Mouse (Mus musculus): ENCODE results near the gene Lrrc42. TPM values are rescaled to one million over a fixed set of nuclear protein-coding genes. Genes with fewer than 3 reads are reported as not detected.

Gene Lrrc42
- polyA plus RNA-seq, 1 experiment from 2014 or later = 90.5 TPM

DNA sequence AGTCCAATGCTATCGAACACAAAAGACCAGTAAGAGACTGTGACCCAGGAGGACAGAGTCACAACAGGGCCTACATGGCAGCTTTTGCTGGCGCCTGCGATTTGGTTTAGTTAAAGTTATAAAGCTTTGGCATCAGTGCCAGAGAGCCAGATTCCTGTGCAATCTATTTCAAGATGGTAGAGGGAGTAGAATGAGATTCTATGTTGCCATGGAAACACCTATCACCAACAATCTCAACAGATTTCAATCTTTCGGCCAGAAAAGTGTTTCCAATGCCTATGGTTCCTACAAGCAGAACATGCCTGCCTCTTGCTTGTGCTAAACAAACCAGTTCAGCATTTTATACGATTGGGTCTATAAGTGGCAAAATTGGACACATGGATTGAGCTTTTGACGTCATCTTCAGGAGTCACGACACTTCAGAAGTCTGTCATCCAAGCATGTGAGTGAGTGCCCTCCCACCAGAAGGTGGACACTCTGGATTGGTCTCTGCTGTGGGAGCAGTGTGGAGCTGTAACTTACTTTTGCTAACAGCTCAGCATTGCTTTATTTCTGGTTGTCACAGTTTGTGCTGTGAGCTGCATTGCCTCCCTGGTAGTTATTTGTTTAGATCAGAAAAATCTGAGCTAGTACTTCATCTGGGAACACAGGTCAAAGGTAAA lies 38.4 kb upstream of the Lrrc42 start:
- Histone ChIP-seq H3K4me3 (ENCODE audit: low read depth, low read length) (no peak overlapping the region), H3K9me3 (ENCODE audit: control insufficient read depth, low read length) (no peaks in the 10 kb centered on the region), H3K27me3 (ENCODE audit: control insufficient read depth, insufficient read depth, low read length) (no peaks in the 10 kb centered on the region), H3K4me1 (replicated peaks; ENCODE audit: control insufficient read depth, insufficient read depth, low read length) (no peaks in the 10 kb centered on the region), H3K27ac (ENCODE audit: low read depth, low read length) (no peak overlapping the region), H3K4me2 (ENCODE audit: low read depth, low read length, severe bottlenecking) (no peak overlapping the region), H3K9ac (ENCODE audit: low read length) (no peak overlapping the region), H3K36me3 (ENCODE audit: control insufficient read depth, insufficient read depth, low read length) (no peaks in the 10 kb centered on the region)
- ATAC-seq (replicated peaks; ENCODE audit: low FRiP score) (no peak), DNase-seq (ENCODE audit: low spot score) (no peak)
- 93% methylated on average over 7 of the region's 7 CpGs for WGBS

DNA sequence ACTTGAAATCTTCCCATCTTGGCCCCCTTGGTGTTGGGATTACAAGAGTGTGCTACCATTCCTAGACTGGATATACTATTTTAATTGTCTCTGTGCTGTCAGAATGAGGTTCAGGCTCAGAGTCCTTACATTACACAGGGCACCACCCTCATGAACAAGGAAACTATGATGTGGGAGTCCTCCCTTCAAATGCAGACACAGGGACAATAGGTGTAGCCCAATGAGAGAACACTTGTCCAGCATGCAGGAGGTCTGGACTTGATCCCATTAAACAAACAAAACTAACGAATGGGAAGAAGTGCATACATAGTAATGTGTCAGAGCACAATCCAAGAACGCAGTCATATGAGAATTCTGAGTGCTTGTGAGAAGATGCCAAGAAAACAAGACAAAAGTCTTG lies 34.2 kb upstream of the Lrrc42 start:
- H3K9ac ChIP-seq (ENCODE audit: low read length) = no peak overlapping the region
- no peak overlapping the region for H3K4me2 ChIP-seq (ENCODE audit: low read depth, low read length, severe bottlenecking)
- no peaks in the 10 kb centered on the region for H3K27me3 ChIP-seq (ENCODE audit: control insufficient read depth, insufficient read depth, low read length)
- no peak for ATAC-seq (replicated peaks; ENCODE audit: low FRiP score)
- no peak overlapping the region for H3K27ac ChIP-seq (ENCODE audit: low read depth, low read length)
- no peaks in the 10 kb centered on the region for H3K9me3 ChIP-seq (ENCODE audit: control insufficient read depth, low read length)
- no peaks in the 10 kb centered on the region for H3K36me3 ChIP-seq (ENCODE audit: control insufficient read depth, insufficient read depth, low read length)
- no peak overlapping the region for H3K4me3 ChIP-seq (ENCODE audit: low read depth, low read length)
- H3K4me1 ChIP-seq (replicated peaks; ENCODE audit: control insufficient read depth, insufficient read depth, low read length) = no peaks in the 10 kb centered on the region
- 79% methylated on average over 2 of the region's 2 CpGs for WGBS
- no peak for DNase-seq (ENCODE audit: low spot score)

DNA sequence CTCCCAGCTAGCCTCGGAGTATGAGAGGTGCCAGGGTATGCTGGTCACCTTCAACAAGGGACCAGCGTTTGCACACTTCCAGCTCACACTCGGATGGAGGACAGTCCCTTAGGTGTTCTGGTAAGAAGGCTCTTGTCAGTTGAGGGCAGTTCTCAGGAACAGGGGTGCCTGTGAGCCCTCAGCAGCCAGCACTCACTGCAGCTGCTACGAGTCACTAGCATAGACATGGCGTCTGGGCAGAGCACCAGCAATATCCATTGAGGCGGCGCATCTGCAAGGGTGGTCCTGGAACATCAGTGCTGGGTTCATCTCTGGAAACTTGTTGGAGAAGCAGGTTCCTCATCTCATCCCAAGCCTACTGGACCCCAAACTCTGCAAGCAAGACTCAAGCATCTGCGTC lies 33.1 kb upstream of the Lrrc42 start:
- no peak for ATAC-seq (replicated peaks; ENCODE audit: low FRiP score)
- H3K27me3 ChIP-seq (ENCODE audit: control insufficient read depth, insufficient read depth, low read length) = no peaks in the 10 kb centered on the region
- DNase-seq (ENCODE audit: low spot score) = no peak
- no peak overlapping the region for H3K4me3 ChIP-seq (ENCODE audit: low read depth, low read length)
- H3K9me3 ChIP-seq (ENCODE audit: control insufficient read depth, low read length) = no peaks in the 10 kb centered on the region
- no peaks in the 10 kb centered on the region for H3K4me1 ChIP-seq (replicated peaks; ENCODE audit: control insufficient read depth, insufficient read depth, low read length)
- 95% methylated on average over 8 of the region's 8 CpGs for WGBS
- H3K36me3 ChIP-seq (ENCODE audit: control insufficient read depth, insufficient read depth, low read length) = no peaks in the 10 kb centered on the region
- no peak overlapping the region for H3K4me2 ChIP-seq (ENCODE audit: low read depth, low read length, severe bottlenecking)
- H3K9ac ChIP-seq (ENCODE audit: low read length) = no peak overlapping the region
- no peak overlapping the region for H3K27ac ChIP-seq (ENCODE audit: low read depth, low read length)

DNA sequence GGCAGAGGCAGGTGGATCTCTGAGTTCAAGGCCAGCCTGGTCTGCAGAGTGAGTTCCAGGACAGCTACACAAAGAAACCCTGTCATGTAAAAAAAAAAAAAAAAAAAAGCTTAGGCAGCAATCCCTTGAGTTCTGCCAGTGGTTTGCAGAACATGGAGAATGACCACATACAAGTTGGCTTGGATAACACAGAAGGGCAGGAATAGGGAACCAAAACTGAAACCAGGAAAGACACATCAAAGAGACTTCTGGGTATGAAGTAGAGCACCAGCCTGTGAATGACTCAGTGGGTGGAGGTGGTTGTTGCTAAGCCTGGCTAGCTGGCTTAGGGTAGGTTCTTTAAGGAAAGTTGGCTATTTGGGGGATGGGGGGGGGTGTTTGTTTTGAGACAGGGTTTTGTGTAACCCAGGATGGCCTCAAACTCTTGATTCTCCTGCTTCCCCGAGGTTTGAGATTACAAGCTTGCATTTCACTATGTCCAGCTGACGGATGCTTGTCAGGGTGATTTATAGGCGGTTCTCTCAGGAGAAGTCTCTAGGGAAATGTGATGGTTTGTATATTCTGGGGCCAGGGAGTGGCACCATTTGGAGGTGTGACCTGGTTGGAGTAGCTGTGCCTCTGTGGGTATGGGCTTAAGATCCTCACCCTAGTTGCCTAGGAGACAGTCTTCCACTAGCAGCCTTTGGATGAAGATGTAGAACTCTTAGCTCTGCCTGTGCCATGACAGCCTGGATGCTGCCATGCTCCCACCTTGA lies 32.3 kb upstream of the Lrrc42 start:
- DNase-seq (ENCODE audit: low spot score) (no peak), ATAC-seq (replicated peaks; ENCODE audit: low FRiP score) (no peak)
- Histone ChIP-seq H3K4me2 (ENCODE audit: low read depth, low read length, severe bottlenecking) (no peak overlapping the region), H3K9ac (ENCODE audit: low read length) (no peak overlapping the region), H3K27ac (ENCODE audit: low read depth, low read length) (no peak overlapping the region), H3K9me3 (ENCODE audit: control insufficient read depth, low read length) (no peaks in the 10 kb centered on the region), H3K4me1 (replicated peaks; ENCODE audit: control insufficient read depth, insufficient read depth, low read length) (no peaks in the 10 kb centered on the region), H3K27me3 (ENCODE audit: control insufficient read depth, insufficient read depth, low read length) (no peaks in the 10 kb centered on the region), H3K36me3 (ENCODE audit: control insufficient read depth, insufficient read depth, low read length) (no peaks in the 10 kb centered on the region), H3K4me3 (ENCODE audit: low read depth, low read length) (no peak overlapping the region)
- 85% methylated on average over 3 of the region's 3 CpGs for WGBS

DNA sequence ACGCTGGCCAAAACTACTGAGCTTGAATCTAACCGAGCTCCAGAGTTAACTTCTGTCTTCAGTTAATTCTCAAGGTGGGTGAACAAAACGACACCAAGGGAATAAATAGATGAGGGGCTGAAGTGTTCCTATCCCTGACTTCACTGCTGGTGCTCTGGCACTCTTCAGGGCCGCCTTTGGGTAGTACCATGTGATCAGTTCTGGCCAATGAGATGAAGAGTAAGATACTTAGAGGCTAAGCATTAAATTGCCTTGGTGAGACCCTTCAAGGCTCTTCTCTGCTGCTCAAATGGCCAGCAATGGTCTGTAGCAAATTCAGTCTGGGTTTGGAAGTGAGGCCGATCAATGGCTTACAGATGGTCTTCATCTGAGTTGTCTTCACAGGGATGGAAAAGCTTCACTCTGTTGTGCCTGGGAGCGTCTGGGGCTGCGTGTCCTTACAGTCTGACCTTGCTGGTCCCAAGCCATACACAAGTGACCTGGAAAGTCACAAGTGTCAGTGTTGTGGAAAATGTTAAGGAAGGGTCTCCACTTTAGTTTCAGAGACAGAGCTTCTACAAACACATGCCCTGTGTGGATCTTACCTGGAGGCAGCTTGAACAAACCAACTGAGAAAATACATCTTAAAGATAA lies 27.6 kb upstream of the Lrrc42 start:
- no peak for ATAC-seq (replicated peaks; ENCODE audit: low FRiP score)
- DNase-seq (ENCODE audit: low spot score) = no peak
- H3K27me3 ChIP-seq (ENCODE audit: control insufficient read depth, insufficient read depth, low read length) = peaks cover 4% of the 10 kb centered on the region

DNA sequence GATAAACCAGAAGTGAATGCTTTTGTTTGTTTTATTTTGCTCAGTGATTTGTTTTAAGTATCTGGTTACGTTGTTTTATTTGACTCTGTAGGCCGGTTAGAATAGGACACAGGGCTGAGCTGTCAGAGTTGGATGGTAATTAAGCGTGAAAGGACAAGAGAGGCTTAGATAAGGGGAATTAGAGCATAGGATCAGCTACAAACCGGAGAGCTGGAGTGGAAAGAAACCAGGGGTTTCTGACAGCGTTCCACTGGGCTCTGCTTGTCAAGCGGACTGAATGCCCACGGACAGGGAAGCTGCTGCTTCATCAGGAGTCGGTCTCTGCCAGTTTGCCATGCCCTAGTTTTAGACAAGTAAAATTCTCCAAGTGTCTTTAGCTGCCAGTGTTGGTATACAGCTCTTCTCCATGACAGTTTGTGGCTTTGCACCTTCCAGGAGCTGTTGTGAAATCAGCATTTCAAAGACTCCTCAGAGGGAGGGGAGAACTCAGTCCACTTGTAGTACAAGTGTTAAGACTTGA lies 24.9 kb upstream of the Lrrc42 start:
- no peak overlapping the region for H3K4me3 ChIP-seq (ENCODE audit: low read depth, low read length)
- ATAC-seq (replicated peaks; ENCODE audit: low FRiP score) = peak; percentile 42; the same call in 1 of the 2 replicates
- H3K9me3 ChIP-seq (ENCODE audit: control insufficient read depth, low read length) = no peaks in the 10 kb centered on the region
- 0 out of 2 replicates have a peak overlapping the region, but pooled peaks have one; percentile 12 for H3K27ac ChIP-seq (ENCODE audit: low read depth, low read length)
- 10% methylated on average over 8 of the region's 8 CpGs for WGBS
- peaks cover 7% of the 10 kb centered on the region; the same call in 1 of the 2 replicates for H3K4me1 ChIP-seq (replicated peaks; ENCODE audit: control insufficient read depth, insufficient read depth, low read length)
- no peak for DNase-seq (ENCODE audit: low spot score)
- peaks cover 4% of the 10 kb centered on the region for H3K27me3 ChIP-seq (ENCODE audit: control insufficient read depth, insufficient read depth, low read length)
- no peak overlapping the region for H3K9ac ChIP-seq (ENCODE audit: low read length)
- H3K36me3 ChIP-seq (ENCODE audit: control insufficient read depth, insufficient read depth, low read length) = no peaks in the 10 kb centered on the region
- H3K4me2 ChIP-seq (ENCODE audit: low read depth, low read length, severe bottlenecking) = peak overlapping the region; percentile 26; the same call in 1 of the 2 replicates

More for the DNA sequence above, 27.6 kb upstream of the Lrrc42 start:
- no peak overlapping the region for H3K4me3 ChIP-seq (ENCODE audit: low read depth, low read length)
- no peak overlapping the region for H3K27ac ChIP-seq (ENCODE audit: low read depth, low read length)
- H3K36me3 ChIP-seq (ENCODE audit: control insufficient read depth, insufficient read depth, low read length) = no peaks in the 10 kb centered on the region
- H3K4me1 ChIP-seq (replicated peaks; ENCODE audit: control insufficient read depth, insufficient read depth, low read length) = peaks cover 7% of the 10 kb centered on the region; the same call in 1 of the 2 replicates
- no peak overlapping the region for H3K4me2 ChIP-seq (ENCODE audit: low read depth, low read length, severe bottlenecking)
- H3K9me3 ChIP-seq (ENCODE audit: control insufficient read depth, low read length) = no peaks in the 10 kb centered on the region
- 76% methylated on average over 7 of the region's 7 CpGs for WGBS
- no peak overlapping the region for H3K9ac ChIP-seq (ENCODE audit: low read length)

DNA sequence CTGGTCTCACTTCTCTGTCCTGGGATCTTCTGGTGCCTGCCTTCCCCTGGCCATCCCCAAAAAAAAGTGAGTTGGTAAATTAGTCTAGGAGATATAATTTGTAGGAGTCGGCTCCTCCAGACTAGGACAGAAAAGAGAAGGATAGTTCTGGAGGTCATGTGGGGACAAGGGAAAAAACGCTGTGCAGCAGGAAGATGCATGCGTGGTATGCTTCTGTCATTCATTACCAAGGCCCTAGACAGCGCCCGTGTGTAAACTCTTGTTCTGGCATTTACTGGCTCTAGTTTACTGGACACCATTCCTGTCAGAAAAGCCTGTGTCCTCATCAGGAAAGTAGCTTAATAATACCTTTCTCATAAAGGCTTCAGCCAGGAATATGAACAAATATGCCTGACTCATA lies 21.2 kb upstream of the Lrrc42 start:
- Histone ChIP-seq H3K4me3 (ENCODE audit: low read depth, low read length) (no peak overlapping the region), H3K9me3 (ENCODE audit: control insufficient read depth, low read length) (no peaks in the 10 kb centered on the region), H3K36me3 (ENCODE audit: control insufficient read depth, insufficient read depth, low read length) (no peaks in the 10 kb centered on the region), H3K4me1 (replicated peaks; ENCODE audit: control insufficient read depth, insufficient read depth, low read length) (peaks cover 7% of the 10 kb centered on the region; the same call in 1 of the 2 replicates), H3K27me3 (ENCODE audit: control insufficient read depth, insufficient read depth, low read length) (peaks cover 2% of the 10 kb centered on the region; the same call in 1 of the 2 replicates), H3K4me2 (ENCODE audit: low read depth, low read length, severe bottlenecking) (no peak overlapping the region), H3K27ac (ENCODE audit: low read depth, low read length) (no peak overlapping the region), H3K9ac (ENCODE audit: low read length) (no peak overlapping the region)
- 93% methylated on average over 5 of the region's 5 CpGs for WGBS
- ATAC-seq (replicated peaks; ENCODE audit: low FRiP score) (no peak), DNase-seq (ENCODE audit: low spot score) (no peak)

DNA sequence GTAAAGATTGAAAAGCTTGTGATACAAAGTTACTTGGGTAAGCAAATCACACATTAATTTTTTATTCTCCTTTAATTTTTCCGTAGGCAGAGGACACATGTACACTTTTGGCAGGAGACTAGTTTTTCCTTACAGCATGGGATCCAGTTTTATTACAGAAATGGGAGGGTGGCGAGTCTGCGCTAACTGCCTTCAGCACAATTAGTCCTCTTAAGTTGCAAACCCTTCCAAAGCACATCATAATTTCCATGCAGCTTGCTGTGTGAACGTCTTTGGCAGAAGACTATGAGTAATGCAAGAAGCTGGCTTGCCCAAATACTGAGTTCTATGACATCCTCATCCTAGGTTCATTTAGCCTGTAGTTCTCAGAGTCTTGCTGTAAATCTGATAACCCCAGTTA lies 20.4 kb upstream of the Lrrc42 start:
- WGBS = 90% methylated on average over 4 of the region's 4 CpGs
- no peak for DNase-seq (ENCODE audit: low spot score)

More for the DNA sequence above, 20.4 kb upstream of the Lrrc42 start:
- no peak overlapping the region for H3K27ac ChIP-seq (ENCODE audit: low read depth, low read length)
- H3K27me3 ChIP-seq (ENCODE audit: control insufficient read depth, insufficient read depth, low read length) = peaks cover 2% of the 10 kb centered on the region; the same call in 1 of the 2 replicates
- no peak overlapping the region for H3K4me2 ChIP-seq (ENCODE audit: low read depth, low read length, severe bottlenecking)
- H3K9ac ChIP-seq (ENCODE audit: low read length) = no peak overlapping the region
- H3K4me3 ChIP-seq (ENCODE audit: low read depth, low read length) = no peak overlapping the region
- no peaks in the 10 kb centered on the region for H3K36me3 ChIP-seq (ENCODE audit: control insufficient read depth, insufficient read depth, low read length)
- no peaks in the 10 kb centered on the region for H3K9me3 ChIP-seq (ENCODE audit: control insufficient read depth, low read length)
- peaks cover 6% of the 10 kb centered on the region; the same call in 1 of the 2 replicates for H3K4me1 ChIP-seq (replicated peaks; ENCODE audit: control insufficient read depth, insufficient read depth, low read length)
- ATAC-seq (replicated peaks; ENCODE audit: low FRiP score) = no peak

Data from forebrain, embryonic 11.5 days (tissue).